Mouse (Mus musculus): ENCODE measurements at regions not wholly inside any gene's neighbourhood (a gene's known extent, or its start where the extent isn't known, plus 50 kb on each side); places are given as distances from the start of the nearest gene placed in this dataset.

GRCm38 (mm10) chr2:75517096-75517495 lies 142.0 kb upstream of the Hnrnpa3 start:
- no peak for TF ChIP-seq FOSL1 (IDR thresholded peaks at IDR 0.05; ENCODE audit: insufficient read depth, low read length, poor library complexity, severe bottlenecking)
- no peak for TF ChIP-seq MYOG (IDR thresholded peaks at IDR 0.05; ENCODE audit: control insufficient read depth, extremely low read depth, insufficient read length)
- no peak for TF ChIP-seq CTCF (IDR thresholded peaks at IDR 0.05; ENCODE audit: control insufficient read depth, insufficient read depth, insufficient read length)
- no peak for TF ChIP-seq MAX (IDR thresholded peaks at IDR 0.05)
- TF ChIP-seq USF1 (IDR thresholded peaks at IDR 0.05; ENCODE audit: low read depth) = no peak

All from C2C12 (cell line).